Mouse (Mus musculus) liver, postnatal 0 days (tissue): ENCODE results near the gene Sox12. TPM values are rescaled to one million over a fixed set of nuclear protein-coding genes. Genes with fewer than 3 reads are reported as not detected.

Experiments
- ATAC-seq: fragments of 200-750 bp; cut with Nextera tagmentation; 2 replicates; pipeline ENCODE4 v1.8.0; 2017; ENCODE audit warnings: mild to moderate bottlenecking, moderate library complexity
- DNase-seq: peaks from one replicate; pipeline ENCODE4 v3.0.0-alpha.2; 2016
- H3K27ac ChIP-seq: fragments of 300-500 bp; sonication (generic); 2 replicates; pipeline ENCODE4 v1.5.1; 2014; ENCODE audit warnings: antibody characterized with exemption, moderate library complexity, mild to moderate bottlenecking, low read depth
- H3K27me3 ChIP-seq: fragments of 300-500 bp; sonication (generic); 2 replicates; pipeline ENCODE4 v1.6.1; 2014; ENCODE audit warnings: low read length, control low read depth, mixed read lengths; ENCODE audit not compliant: insufficient read depth
- H3K36me3 ChIP-seq: fragments of 300-500 bp; sonication (generic); replicated peaks from 2 replicates; pipeline ENCODE4 v1.6.1; 2014; ENCODE audit warnings: mild to moderate bottlenecking, control low read depth, low read length, moderate library complexity, mixed read lengths; ENCODE audit not compliant: insufficient read depth
- H3K4me1 ChIP-seq: fragments of 300-500 bp; sonication (generic); 2 replicates; pipeline ENCODE4 v1.6.1; 2014; ENCODE audit warnings: antibody characterized with exemption, mild to moderate bottlenecking, control low read depth; ENCODE audit not compliant: insufficient read depth
- H3K4me2 ChIP-seq: fragments of 300-500 bp; sonication (generic); 2 replicates; pipeline ENCODE4 v1.6.1; 2014; ENCODE audit warnings: low read depth, mild to moderate bottlenecking, low read length, moderate library complexity, mixed read lengths
- H3K4me3 ChIP-seq: fragments of 300-500 bp; sonication (generic); 2 replicates; pipeline ENCODE4 v1.5.1; 2014; ENCODE audit warnings: low read depth, low read length
- H3K9ac ChIP-seq: fragments of 300-500 bp; sonication (generic); replicated peaks from 2 replicates; pipeline ENCODE4 v1.6.1; 2014; ENCODE audit warnings: mild to moderate bottlenecking, moderate library complexity
- H3K9me3 ChIP-seq: fragments of 300-500 bp; sonication (generic); 2 replicates; pipeline ENCODE4 v1.6.1; 2016; ENCODE audit warnings: mild to moderate bottlenecking, control low read depth, low read length, mixed read lengths
- CTCF ChIP-seq: sonication (generic); IDR thresholded peaks from 2 replicates; pipeline ENCODE4 v1.5.1; 2016; ENCODE audit warnings: antibody characterized with exemption, low read depth
- EP300 ChIP-seq: IDR thresholded peaks from 2 replicates; pipeline ENCODE4 v1.6.1; 2016; ENCODE audit warnings: antibody characterized with exemption, low read depth, mild to moderate bottlenecking
- WGBS: fragments of 180-500 bp; shearing (Covaris S2); extraction: QIAGEN DNeasy Blood & Tissue Kit; methylation state at CpG from one replicate; pipeline ENCODE4 v1.1.7; 2014; ENCODE audit not compliant: insufficient replicate concordance; 5-methylcytosine and 5-hydroxymethylcytosine counted together
- polyA plus RNA-seq: library from polyadenylated mRNA; unstranded; fragments of >200 nt; fragmentation: Nextera tagmentation; extraction: Ambion mirVana; gene quantifications from 2 replicates; pipeline ENCODE4 v1.2.1, GENCODE M21; 2015

Gene Sox12
- polyA plus RNA-seq, 1 experiment from 2014 or later: 1.2 TPM

- H3K27ac ChIP-seq: no peak overlapping the region
- no peaks in the 10 kb centered on the region for H3K36me3 ChIP-seq
- ATAC-seq (no peak), DNase-seq (no peak)
- 11% methylated on average over 21 of the region's 21 CpGs for WGBS
- H3K27me3 ChIP-seq: peaks cover 33% of the 10 kb centered on the region
- no peak overlapping the region for H3K4me2 ChIP-seq
- no peaks in the 10 kb centered on the region for H3K9me3 ChIP-seq
- H3K9ac ChIP-seq: no peak overlapping the region
- H3K4me1 ChIP-seq: no peaks in the 10 kb centered on the region
- TF ChIP-seq CTCF (no peak), EP300 (no peak)
- no peak overlapping the region for H3K4me3 ChIP-seq
These were observed 22.1 kb downstream of the Sox12 start for GRCm38 (mm10) chr2:152375652-152376344.

DNA sequence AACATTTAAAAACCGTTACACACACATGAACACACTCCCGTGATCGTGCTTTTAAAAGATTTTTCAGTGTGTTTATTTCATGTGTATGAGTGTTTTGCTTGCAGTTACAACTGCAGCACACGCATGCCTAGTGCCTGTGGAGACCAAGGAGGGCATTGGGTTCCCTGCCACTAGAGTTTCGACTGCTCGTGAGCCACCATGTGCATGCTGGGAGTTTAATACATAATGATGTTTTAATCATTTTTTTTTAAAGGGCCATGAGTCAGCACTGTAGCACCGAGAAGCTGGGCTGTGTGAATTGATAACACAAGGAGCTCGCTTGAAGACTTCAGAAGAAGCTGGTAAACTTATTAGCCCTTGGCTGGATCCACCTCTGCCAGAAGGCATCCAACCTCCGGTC, 24.3 kb downstream of the Sox12 start:
- Histone ChIP-seq H3K4me1 (no peaks in the 10 kb centered on the region), H3K9me3 (no peaks in the 10 kb centered on the region), H3K9ac (no peak overlapping the region), H3K27me3 (peaks cover 33% of the 10 kb centered on the region), H3K4me3 (no peak overlapping the region), H3K36me3 (no peaks in the 10 kb centered on the region), H3K27ac (no peak overlapping the region), H3K4me2 (no peak overlapping the region)
- 69% methylated on average over 9 of the region's 9 CpGs for WGBS
- TF ChIP-seq EP300 (no peak), CTCF (no peak)
- DNase-seq: no peak
- ATAC-seq: no peak

DNA sequence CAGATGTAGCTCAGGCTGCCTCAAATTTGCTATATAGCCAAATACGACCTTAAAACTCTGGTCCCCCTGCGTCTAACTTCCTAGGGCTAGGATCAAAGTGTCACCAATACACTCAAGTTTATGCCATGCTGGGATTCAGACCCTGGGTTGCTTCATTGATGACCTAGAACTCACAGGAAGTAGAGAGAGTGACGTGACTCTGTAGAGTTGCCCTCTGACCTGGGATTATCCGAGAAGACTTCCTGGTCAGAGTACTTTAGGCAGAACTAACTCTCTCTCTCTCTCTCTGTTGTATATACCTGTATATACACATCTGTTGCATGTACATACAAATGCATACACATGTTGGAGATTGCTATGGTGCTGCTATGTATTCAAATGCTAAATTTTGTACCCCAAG, 25.2 kb downstream of the Sox12 start:
- ATAC-seq (no peak), DNase-seq (no peak)
- no peaks in the 10 kb centered on the region for H3K4me1 ChIP-seq
- peaks cover 32% of the 10 kb centered on the region for H3K27me3 ChIP-seq
- no peak overlapping the region for H3K4me2 ChIP-seq
- no peaks in the 10 kb centered on the region for H3K9me3 ChIP-seq
- no peaks in the 10 kb centered on the region for H3K36me3 ChIP-seq
- TF ChIP-seq CTCF (no peak), EP300 (no peak)
- 47% methylated on average over 4 of the region's 4 CpGs for WGBS
- H3K4me3 ChIP-seq: no peak overlapping the region
- H3K9ac ChIP-seq: no peak overlapping the region
- no peak overlapping the region for H3K27ac ChIP-seq

GRCm38 (mm10) chr2:152372104-152372503, 25.8 kb downstream of the Sox12 start:
- Histone ChIP-seq H3K27ac (no peak overlapping the region), H3K27me3 (peaks cover 27% of the 10 kb centered on the region), H3K9ac (no peak overlapping the region), H3K4me3 (no peak overlapping the region), H3K4me1 (no peaks in the 10 kb centered on the region), H3K9me3 (no peaks in the 10 kb centered on the region), H3K4me2 (no peak overlapping the region), H3K36me3 (no peaks in the 10 kb centered on the region)
- ATAC-seq (no peak), DNase-seq (no peak)
- TF ChIP-seq EP300: no peak
- no peak for TF ChIP-seq CTCF
- 79% methylated on average over 7 of the region's 7 CpGs for WGBS

- Histone ChIP-seq H3K4me2 (no peak overlapping the region), H3K9me3 (no peaks in the 10 kb centered on the region), H3K36me3 (no peaks in the 10 kb centered on the region), H3K4me3 (no peak overlapping the region), H3K9ac (no peak overlapping the region), H3K4me1 (peaks cover 1% of the 10 kb centered on the region; the same call in 1 of the 2 replicates), H3K27ac (no peak overlapping the region), H3K27me3 (no peaks in the 10 kb centered on the region)
- no peak for TF ChIP-seq EP300
- peak; percentile 94 for TF ChIP-seq CTCF
- whole genome bisulfite sequencing: 26% methylated on average over 14 of the region's 14 CpGs
- peak; percentile 69 for DNase-seq
- ATAC-seq: no peak
These were observed 29.2 kb downstream of the Sox12 start for GRCm38 (mm10) chr2:152368532-152369140.

- 75% methylated on average over 5 of the region's 5 CpGs for WGBS
- DNase-seq: no peak
These were observed 29.9 kb downstream of the Sox12 start for GRCm38 (mm10) chr2:152367917-152368316.

More at GRCm38 (mm10) chr2:152367917-152368316, 29.9 kb downstream of the Sox12 start:
- Histone ChIP-seq H3K4me2 (no peak overlapping the region), H3K36me3 (no peaks in the 10 kb centered on the region), H3K9me3 (no peaks in the 10 kb centered on the region), H3K4me3 (no peak overlapping the region), H3K4me1 (peaks cover 3% of the 10 kb centered on the region; the same call in 1 of the 2 replicates), H3K27me3 (no peaks in the 10 kb centered on the region), H3K27ac (no peak overlapping the region), H3K9ac (no peak overlapping the region)
- ATAC-seq: no peak
- TF ChIP-seq EP300: no peak
